Mouse (Mus musculus) stomach, postnatal 0 days (tissue): ENCODE results near the gene Cbln4.

Experiments used
- CTCF ChIP-seq: IDR thresholded peaks from 2 replicates; pipeline ENCODE4 v1.5.1; 2016; ENCODE audit warnings: antibody characterized with exemption, low read depth, mild to moderate bottlenecking, moderate library complexity
- EP300 ChIP-seq: optimal IDR thresholded peaks from 2 replicates; pipeline ENCODE3; 2016; ENCODE audit warnings: antibody characterized with exemption

DNA sequence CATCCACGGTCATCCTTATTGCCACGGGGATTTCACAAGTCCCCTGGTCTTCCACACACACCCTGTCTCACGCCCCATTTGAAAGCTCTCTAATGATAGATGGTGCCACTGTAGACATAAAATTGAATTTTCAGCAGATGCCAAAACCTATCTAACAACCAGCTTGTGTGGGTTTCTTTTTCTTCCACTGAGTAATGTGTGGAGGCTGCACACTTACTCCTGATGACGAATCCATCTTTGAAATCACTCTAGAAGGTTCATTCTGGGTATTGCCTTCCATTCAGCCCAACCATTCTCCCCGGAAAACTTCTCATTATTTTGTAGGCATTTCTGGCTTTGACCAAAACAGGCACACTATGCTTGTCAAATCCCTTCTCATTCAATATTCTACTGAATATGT, 33.0 kb upstream of the Cbln4 start:
- TF ChIP-seq EP300: no peak
- TF ChIP-seq CTCF: no peak
